Mouse (Mus musculus) ES-E14 (cell line): ENCODE measurements around the gene Rbm47. TPM values are rescaled to one million over a fixed set of nuclear protein-coding genes. Genes with fewer than 3 reads are reported as not detected.

Source experiments
- DNase-seq: peaks from one replicate; pipeline ENCODE4 v3.0.0-alpha.2; 2013; ENCODE audit warnings: low read depth, low spot score
- H3K27ac ChIP-seq: 2 replicates; pipeline ENCODE4 v1.5.1; 2012; ENCODE audit warnings: low read depth, mild to moderate bottlenecking, low read length, moderate library complexity, mixed read lengths; ENCODE audit not compliant: poor library complexity, insufficient read depth, severe bottlenecking
- H3K36me3 ChIP-seq: 2 replicates; pipeline ENCODE4 v1.6.1; 2012; ENCODE audit warnings: mild to moderate bottlenecking, low read length, moderate library complexity, mixed read lengths; ENCODE audit not compliant: control insufficient read depth, poor library complexity, insufficient read depth, severe bottlenecking
- H3K4me1 ChIP-seq, 2 experiments: fragments of 150-350 bp in 1 of 2; sonication (generic) in 1 of 2; 2 replicates each; pipeline ENCODE4 v1.6.1; 2012; ENCODE audit warnings: low read length in 2 of 2, mild to moderate bottlenecking in 1 of 2, mixed read lengths in 1 of 2; ENCODE audit not compliant: control insufficient read depth in 2 of 2, insufficient read depth in 2 of 2, poor library complexity in 1 of 2
- H3K4me3 ChIP-seq, 2 experiments: fragments of 150-350 bp in 1 of 2; sonication (generic) in 1 of 2; 2 replicates each; pipeline ENCODE4 v1.5.1; 2012; ENCODE audit warnings: low read length in 2 of 2, low read depth in 1 of 2, mild to moderate bottlenecking in 1 of 2, mixed read lengths in 1 of 2; ENCODE audit not compliant: insufficient read depth in 1 of 2, poor library complexity in 1 of 2, severe bottlenecking in 1 of 2
- H3K9ac ChIP-seq: 2 replicates; pipeline ENCODE4 v1.6.1; 2012; ENCODE audit warnings: low read depth, mild to moderate bottlenecking, low read length, mixed read lengths; ENCODE audit not compliant: poor library complexity, insufficient read depth, severe bottlenecking
- H3K9me3 ChIP-seq: fragments of 150-350 bp; sonication (generic); 2 replicates; pipeline ENCODE4 v1.6.1; 2012; ENCODE audit warnings: low read depth, mild to moderate bottlenecking, low read length; ENCODE audit not compliant: control insufficient read depth, insufficient read depth
- CHD2 ChIP-seq: IDR thresholded peaks from 2 replicates; pipeline ENCODE4 v1.6.1; 2014; ENCODE audit warnings: mild to moderate bottlenecking, low read depth, low read length, inconsistent platforms
- HCFC1 ChIP-seq: IDR thresholded peaks from 2 replicates; pipeline ENCODE4 v1.6.1; 2012; ENCODE audit warnings: low read length, inconsistent platforms, borderline replicate concordance; ENCODE audit not compliant: insufficient read depth
- MAFK ChIP-seq: IDR thresholded peaks from 2 replicates; pipeline ENCODE4 v1.6.1; 2014; ENCODE audit warnings: mild to moderate bottlenecking, low read depth, low read length, inconsistent platforms; ENCODE audit not compliant: insufficient read depth
- ZC3H11A ChIP-seq: IDR thresholded peaks from 2 replicates; pipeline ENCODE4 v1.6.1; 2012; ENCODE audit warnings: low read depth, mild to moderate bottlenecking, inconsistent platforms, low read length, borderline replicate concordance
- ZNF384 ChIP-seq: IDR thresholded peaks from 2 replicates; pipeline ENCODE4 v1.6.1; 2012; ENCODE audit warnings: low read depth, low read length, inconsistent platforms
- in situ Hi-C, 2 experiments: fragments of 600-800 bp; cut with MboI; formaldehyde crosslinking; loops; one replicate each; pipeline ENCODE4 v1.15.1; 2025; ENCODE audit warnings: low sequenced_read_pairs in 2 of 2, inconsistent platforms in 1 of 2; ENCODE audit not compliant: unreplicated experiment in 2 of 2
- total RNA-seq: library from RNA; depleted of rRNA; stranded (reverse); fragments of 300-350 nt; gene quantifications from 2 replicates; pipeline ENCODE4 v1.2.3, GENCODE M21; 2012

The Rbm47 gene
- total RNA-seq, 1 experiment, result 13.4 TPM

GRCm38 (mm10) chr5:66182156-66182555, 9.2 kb upstream of the Rbm47 start:
- Histone ChIP-seq H3K36me3 (no peaks in the 10 kb centered on the region), H3K4me1 (no peaks in the 10 kb centered on the region), H3K27ac (no peak overlapping the region), H3K9me3 (no peaks in the 10 kb centered on the region), H3K9ac (no peak overlapping the region), H3K4me3 (no peak overlapping the region)
- in situ Hi-C loops, result no loop called here
- DNase-seq, result no peak
- TF ChIP-seq ZC3H11A, result no peak
- no peak for TF ChIP-seq HCFC1
- TF ChIP-seq MAFK, result no peak
- no peak for TF ChIP-seq CHD2
- no peak for TF ChIP-seq ZNF384

GRCm38 (mm10) chr5:66174160-66174837, 1.4 kb upstream of the Rbm47 start:
- no peak for DNase-seq
- Histone ChIP-seq H3K36me3 (no peaks in the 10 kb centered on the region), H3K9me3 (no peaks in the 10 kb centered on the region), H3K27ac (no peak overlapping the region), H3K4me1 (no peaks in the 10 kb centered on the region), H3K4me3 (no peak overlapping the region), H3K9ac (no peak overlapping the region)
- in situ Hi-C loops, result no loop called here
- no peak for TF ChIP-seq CHD2
- no peak for TF ChIP-seq ZNF384
- TF ChIP-seq MAFK, result 0 out of 2 replicates have a peak, but pooled peaks have one; percentile 41
- no peak for TF ChIP-seq ZC3H11A
- TF ChIP-seq HCFC1, result no peak

- Histone ChIP-seq H3K9ac (no peak overlapping the region), H3K9me3 (no peaks in the 10 kb centered on the region), H3K27ac (no peak overlapping the region), H3K4me3 (no peak overlapping the region), H3K4me1 (peaks cover 0 to 12% of the 10 kb centered on the region in 2 experiments; a peak in 2 of 4 replicates), H3K36me3 (no peaks in the 10 kb centered on the region)
- no peak for DNase-seq
- no peak for TF ChIP-seq ZC3H11A
- TF ChIP-seq MAFK, result no peak
- no peak for TF ChIP-seq ZNF384
- no peak for TF ChIP-seq HCFC1
- TF ChIP-seq CHD2, result no peak
- in situ Hi-C loops, result no loop called here
Observed at GRCm38 (mm10) chr5:66170591-66170990, 2.3 kb downstream of the Rbm47 start.

GRCm38 (mm10) chr5:66169099-66169485, 3.8 kb downstream of the Rbm47 start:
- no peak for DNase-seq
- H3K4me1 ChIP-seq, result peaks cover 0 to 12% of the 10 kb centered on the region in 2 experiments; a peak in 2 of 4 replicates
- no peak overlapping the region for H3K27ac ChIP-seq
- no peak overlapping the region for H3K9ac ChIP-seq
- no peaks in the 10 kb centered on the region for H3K36me3 ChIP-seq
- in situ Hi-C loops, result no loop called here
- no peak overlapping the region for H3K4me3 ChIP-seq
- H3K9me3 ChIP-seq, result no peaks in the 10 kb centered on the region
- TF ChIP-seq MAFK (no peak), ZC3H11A (no peak), CHD2 (no peak), ZNF384 (no peak), HCFC1 (no peak)
